Mouse (Mus musculus): Measurements from ENCODE around the gene Dexi. TPM values are rescaled to one million over a fixed set of nuclear protein-coding genes. Genes with fewer than 3 reads are reported as not detected.

The Dexi gene
- total and polyA plus RNA-seq, 3 experiments = 9.3 to 17.8 TPM; not detected in 1

GRCm38 (mm10) chr16:10578376-10578775 lies 35.5 kb upstream of the Dexi start:
- DNase-seq (ENCODE audit: low read depth, low spot score) = no peak
- Histone ChIP-seq H3K79me2 (ENCODE audit: control insufficient read depth, insufficient read depth, low read length, poor library complexity) (no peaks in the 10 kb centered on the region), H3K27me3 (ENCODE audit: control insufficient read depth in 1 of 2, insufficient read depth in 2 of 2, low read length in 2 of 2) (no peaks in the 10 kb centered on the region), H3K9me3 (replicated peaks; ENCODE audit: insufficient read depth, low read length) (no peaks in the 10 kb centered on the region), H3K27ac (ENCODE audit: control insufficient read depth, low read depth, low read length) (no peak overlapping the region), H3K4me3 (ENCODE audit: control insufficient read depth in 1 of 2, insufficient read depth in 1 of 2, low read depth in 2 of 2, low read length in 2 of 2) (no peak overlapping the region), H3K36me3 (ENCODE audit: control insufficient read depth in 1 of 2, insufficient read depth in 2 of 2, low read length in 2 of 2) (no peaks in the 10 kb centered on the region; a peak in 1 of 4 replicates), H3K4me1 (ENCODE audit: control insufficient read depth in 1 of 2, insufficient read depth in 2 of 2, low read length in 2 of 2) (no peaks in the 10 kb centered on the region), H3K9ac (ENCODE audit: control insufficient read depth, low read depth, low read length, poor library complexity, severe bottlenecking) (no peak overlapping the region)
- TF ChIP-seq POLR2A (IDR thresholded peaks at IDR 0.05; ENCODE audit: control insufficient read depth in 1 of 2, insufficient read depth in 1 of 2, low read depth in 1 of 2, low read length in 2 of 2, poor library complexity in 1 of 2) = no peak
- TF ChIP-seq SIN3A (IDR thresholded peaks at IDR 0.05; ENCODE audit: low read length) = no peak
- no peak for TF ChIP-seq MYC (IDR thresholded peaks at IDR 0.05; ENCODE audit: low read depth, low read length)
- no peak for TF ChIP-seq MYB (IDR thresholded peaks at IDR 0.05; ENCODE audit: low read depth, low read length)
- no peak for TF ChIP-seq USF1 (IDR thresholded peaks at IDR 0.05; ENCODE audit: low read depth, low read length)
- TF ChIP-seq GABPA (IDR thresholded peaks at IDR 0.05; ENCODE audit: low read depth, low read length) = no peak
- no peak for TF ChIP-seq TBP (IDR thresholded peaks at IDR 0.05; ENCODE audit: low read depth, low read length)
- no peak for TF ChIP-seq MAX (IDR thresholded peaks at IDR 0.05; ENCODE audit: low read length)

- H3K4me3 ChIP-seq (ENCODE audit: control insufficient read depth in 1 of 2, insufficient read depth in 1 of 2, low read depth in 2 of 2, low read length in 2 of 2) = no peak overlapping the region
- H3K27ac ChIP-seq (ENCODE audit: control insufficient read depth, low read depth, low read length) = no peak overlapping the region
- TF ChIP-seq RCOR1 (IDR thresholded peaks at IDR 0.05; ENCODE audit: low read depth, low read length) (no peak), MAZ (IDR thresholded peaks at IDR 0.05; ENCODE audit: low read depth, low read length) (no peak), JUND (IDR thresholded peaks at IDR 0.05; ENCODE audit: low read depth, low read length) (no peak), MYB (IDR thresholded peaks at IDR 0.05; ENCODE audit: low read depth, low read length) (no peak), CTCF (IDR thresholded peaks at IDR 0.05 in 2 of 3, conservative IDR thresholded peaks at IDR 0.05 in 1 of 3; ENCODE audit: control insufficient read depth in 1 of 3, insufficient read depth in 1 of 3, low read depth in 2 of 3, low read length in 3 of 3, poor library complexity in 1 of 3, severe bottlenecking in 1 of 3) (no peak), POLR2AphosphoS5 (IDR thresholded peaks at IDR 0.05; ENCODE audit: borderline replicate concordance, low read depth, low read length) (no peak), TBP (IDR thresholded peaks at IDR 0.05; ENCODE audit: low read depth, low read length) (no peak), KAT2A (conservative IDR thresholded peaks at IDR 0.05; ENCODE audit: low read depth, low read length) (no peak), ZKSCAN1 (IDR thresholded peaks at IDR 0.05; ENCODE audit: low read depth, low read length) (no peak), NRF1 (IDR thresholded peaks at IDR 0.05; ENCODE audit: insufficient read depth, low read depth, low read length, poor library complexity, severe bottlenecking) (no peak), ZNF384 (IDR thresholded peaks at IDR 0.05; ENCODE audit: low read depth, low read length) (no peak), MYC (IDR thresholded peaks at IDR 0.05; ENCODE audit: low read depth, low read length) (no peak), SMC3 (IDR thresholded peaks at IDR 0.05; ENCODE audit: low read depth, low read length) (no peak), EP300 (IDR thresholded peaks at IDR 0.05; ENCODE audit: low read depth in 1 of 2, low read length in 2 of 2) (no peak), ETS1 (IDR thresholded peaks at IDR 0.05; ENCODE audit: low read depth, low read length) (no peak)
- no peak overlapping the region for H3K9ac ChIP-seq (ENCODE audit: control insufficient read depth, low read depth, low read length, poor library complexity, severe bottlenecking)
- H3K36me3 ChIP-seq (ENCODE audit: control insufficient read depth in 1 of 2, insufficient read depth in 2 of 2, low read length in 2 of 2) = no peaks in the 10 kb centered on the region; a peak in 1 of 4 replicates
- no peaks in the 10 kb centered on the region for H3K79me2 ChIP-seq (ENCODE audit: control insufficient read depth, insufficient read depth, low read length, poor library complexity)
- H3K4me1 ChIP-seq (ENCODE audit: control insufficient read depth in 1 of 2, insufficient read depth in 2 of 2, low read length in 2 of 2) = no peaks in the 10 kb centered on the region
- no peak for DNase-seq (ENCODE audit: low read depth, low spot score)
- no peaks in the 10 kb centered on the region for H3K9me3 ChIP-seq (replicated peaks; ENCODE audit: insufficient read depth, low read length)
- H3K27me3 ChIP-seq (ENCODE audit: control insufficient read depth in 1 of 2, insufficient read depth in 2 of 2, low read length in 2 of 2) = no peaks in the 10 kb centered on the region
These were observed 34.7 kb upstream of the Dexi start for GRCm38 (mm10) chr16:10577548-10577947.
